Mouse (Mus musculus): ENCODE data around the gene Nf2.

Nf2 gene

DNA sequence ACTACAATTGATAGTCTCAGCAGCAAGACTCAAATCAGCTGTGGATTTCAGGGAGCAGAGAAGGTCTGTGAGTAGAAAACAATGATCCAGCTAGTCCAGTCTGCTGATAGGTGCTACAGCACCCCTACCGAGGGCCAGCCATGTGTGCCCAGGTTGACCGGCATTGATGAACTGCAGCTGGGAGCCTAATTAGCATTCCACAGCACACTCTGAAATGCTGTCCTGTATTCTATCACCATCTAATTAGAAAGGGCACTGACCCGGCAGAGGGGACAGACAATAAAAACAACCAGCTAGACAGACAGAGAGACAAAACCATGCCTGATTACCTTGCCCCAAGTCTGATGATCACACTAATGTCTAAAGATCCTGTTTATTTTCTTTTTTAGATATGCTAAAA lies 56.3 kb downstream of the Nf2 start:
- DNase-seq (ENCODE audit: low read depth, low spot score): no peak

DNA sequence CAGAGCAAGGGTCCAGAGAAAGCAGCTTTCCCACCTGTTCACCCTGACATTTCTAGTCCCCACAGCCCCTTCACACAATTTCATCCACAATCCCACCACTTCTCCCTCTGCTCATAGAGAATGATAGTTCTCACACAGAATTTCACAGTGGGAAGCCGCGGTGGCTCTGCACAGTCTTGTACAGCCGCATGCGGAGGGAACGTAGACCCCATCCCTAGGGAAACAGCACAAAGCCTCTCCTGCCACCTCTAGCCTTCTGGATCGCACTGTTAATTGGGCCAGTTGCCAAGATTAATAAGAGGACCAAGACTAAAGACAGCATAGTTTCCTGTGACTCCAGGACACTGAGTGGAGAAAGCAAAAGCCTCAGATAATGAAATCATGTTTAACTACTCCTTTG lies 57.8 kb downstream of the Nf2 start:
- no peak for DNase-seq (ENCODE audit: low read depth, low spot score)

DNA sequence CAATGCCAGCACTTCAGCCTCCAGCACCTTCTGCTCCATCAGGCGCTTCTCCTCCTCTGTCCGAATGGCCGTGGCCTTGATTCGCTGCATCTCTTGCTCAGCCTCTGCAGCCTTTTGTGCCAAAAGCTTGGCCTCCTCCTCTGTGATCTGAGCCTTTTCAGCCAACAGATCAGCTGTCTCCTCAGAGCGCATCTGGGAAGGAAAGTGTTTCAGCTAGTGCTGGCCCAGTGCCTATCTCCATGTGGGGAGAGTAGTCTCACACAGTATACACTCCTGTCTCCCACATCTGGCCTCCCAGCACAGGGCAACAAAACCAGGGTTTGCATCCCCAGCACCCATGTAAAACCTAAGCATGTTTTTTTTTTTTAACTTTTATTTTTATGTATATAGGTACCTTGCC lies 59.6 kb downstream of the Nf2 start:
- no peak for DNase-seq (ENCODE audit: low read depth, low spot score)

DNA sequence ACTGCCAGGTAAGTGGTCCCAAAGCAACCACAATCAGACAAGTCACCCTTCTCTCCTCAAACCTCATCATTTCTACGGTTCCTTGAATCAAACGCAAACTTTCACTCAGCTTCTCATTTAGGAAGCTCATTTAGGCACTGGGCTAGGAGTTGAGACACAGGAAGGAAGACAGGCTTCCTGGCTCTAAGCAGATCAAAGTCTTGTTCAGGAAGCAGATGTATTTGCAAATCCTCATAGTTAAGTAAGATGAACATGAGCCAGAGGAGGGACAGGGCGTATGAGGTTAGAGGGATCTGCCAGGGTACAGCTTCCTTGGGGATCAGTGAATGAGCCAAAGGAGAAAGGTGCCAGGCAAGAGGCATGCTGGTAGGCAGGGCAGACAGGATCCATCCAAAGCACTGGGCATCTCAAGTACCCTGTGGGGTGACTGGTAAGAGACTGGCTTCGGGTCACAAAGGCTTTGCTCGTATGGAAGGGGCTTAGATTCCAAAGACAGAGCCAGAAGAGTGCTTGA lies 64.7 kb downstream of the Nf2 start:
- peak; percentile 30 for DNase-seq (ENCODE audit: low read depth, low spot score)

DNA sequence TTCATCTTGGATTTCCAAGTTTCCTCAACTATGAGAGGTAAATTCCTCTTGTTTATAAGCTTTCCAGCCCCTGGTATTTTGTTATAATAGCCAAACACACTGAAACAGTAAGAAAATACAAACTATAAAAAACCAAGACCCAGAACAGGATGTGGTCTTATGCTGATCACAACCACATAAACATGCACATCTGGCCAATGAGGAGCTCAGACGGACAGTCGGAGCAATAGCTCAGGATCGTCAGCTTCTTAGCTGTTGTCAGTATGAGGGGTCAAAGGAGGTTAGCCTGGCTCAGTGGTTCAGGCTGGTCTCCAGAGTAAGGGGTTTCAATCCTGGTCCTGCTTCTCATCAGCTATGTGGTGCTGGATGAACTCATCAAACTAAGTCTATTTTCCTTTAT lies 66.2 kb downstream of the Nf2 start:
- DNase-seq (ENCODE audit: low read depth, low spot score): no peak

DNA sequence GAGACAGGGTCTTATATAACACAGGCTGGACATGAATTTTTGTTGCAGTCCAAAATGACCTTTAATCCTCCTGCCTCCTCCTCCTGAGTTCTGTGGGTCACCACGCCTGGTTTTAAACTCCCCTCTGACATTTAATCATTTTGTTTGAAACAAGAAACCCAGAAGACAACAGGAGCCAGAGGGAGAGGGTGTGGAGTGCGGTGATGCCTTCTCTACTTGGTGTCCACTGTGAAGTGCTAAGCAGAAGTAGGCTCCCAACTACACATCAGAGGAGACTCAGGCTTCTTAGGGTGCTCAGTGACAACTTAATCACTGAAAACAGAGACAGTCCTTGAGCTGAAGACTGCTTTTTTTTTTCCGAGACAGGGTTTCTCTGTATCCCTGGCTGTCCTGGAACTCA lies 68.4 kb downstream of the Nf2 start:
- no peak for DNase-seq (ENCODE audit: low read depth, low spot score)

DNA sequence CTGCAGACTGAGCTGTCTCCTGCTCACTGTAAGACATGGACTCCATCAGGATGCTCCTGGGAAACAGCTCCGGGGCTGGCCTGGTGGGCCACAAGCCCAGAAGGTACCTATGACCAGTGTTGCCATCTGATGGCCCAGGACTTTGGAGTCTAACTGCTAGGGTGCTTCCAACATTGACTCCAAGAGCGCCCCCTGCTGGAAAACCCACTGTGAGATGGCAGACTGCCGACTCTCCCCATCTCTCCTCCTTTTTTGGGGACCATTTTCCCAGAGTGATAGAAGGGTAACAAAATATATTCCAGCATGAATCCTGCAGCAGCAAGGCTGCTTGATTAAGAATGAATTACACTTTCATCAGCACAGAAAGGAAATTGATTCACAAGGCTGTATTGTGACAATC lies 76.4 kb downstream of the Nf2 start:
- DNase-seq (ENCODE audit: low read depth, low spot score): peak; percentile 75

DNA sequence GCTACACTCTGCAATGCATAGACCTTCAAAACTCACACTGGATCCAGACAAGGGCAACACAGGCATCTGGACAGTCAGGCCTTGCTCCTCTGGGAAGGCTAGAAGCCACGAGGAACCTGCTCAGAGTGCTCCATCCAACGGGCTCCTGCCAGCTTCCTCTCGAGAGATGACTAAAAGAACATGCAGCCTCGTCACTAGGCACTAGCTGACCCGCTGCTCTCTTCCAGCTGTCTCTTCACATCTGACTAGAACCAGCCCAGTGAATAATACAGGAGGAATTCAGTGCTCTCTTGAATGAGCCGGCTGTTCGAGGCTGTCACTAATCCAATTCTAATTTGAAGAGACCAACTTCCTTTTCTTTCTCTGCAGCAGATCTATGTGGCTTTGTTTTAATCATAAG lies 77.6 kb downstream of the Nf2 start:
- no peak for DNase-seq (ENCODE audit: low read depth, low spot score)

DNA sequence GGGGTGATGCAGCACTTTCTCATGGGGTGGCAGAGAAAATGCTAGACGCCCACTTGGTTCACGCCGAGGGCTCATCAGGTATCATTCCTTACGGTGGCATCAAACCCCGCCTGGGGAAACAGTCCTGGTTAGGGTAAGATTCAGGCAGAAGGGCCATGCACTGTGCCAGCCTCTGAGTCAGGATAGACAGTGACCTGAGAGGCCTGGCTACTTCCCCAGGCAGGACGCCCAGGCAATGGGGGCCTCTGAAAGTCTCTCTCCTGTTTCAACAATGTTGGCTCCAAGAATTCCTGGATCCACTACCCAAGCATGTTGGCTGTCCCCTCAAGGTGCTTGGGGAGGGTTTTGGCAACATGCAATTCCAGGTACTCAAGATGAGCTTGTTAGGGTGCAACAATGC lies 79.5 kb downstream of the Nf2 start:
- DNase-seq (ENCODE audit: low read depth, low spot score): no peak

DNA sequence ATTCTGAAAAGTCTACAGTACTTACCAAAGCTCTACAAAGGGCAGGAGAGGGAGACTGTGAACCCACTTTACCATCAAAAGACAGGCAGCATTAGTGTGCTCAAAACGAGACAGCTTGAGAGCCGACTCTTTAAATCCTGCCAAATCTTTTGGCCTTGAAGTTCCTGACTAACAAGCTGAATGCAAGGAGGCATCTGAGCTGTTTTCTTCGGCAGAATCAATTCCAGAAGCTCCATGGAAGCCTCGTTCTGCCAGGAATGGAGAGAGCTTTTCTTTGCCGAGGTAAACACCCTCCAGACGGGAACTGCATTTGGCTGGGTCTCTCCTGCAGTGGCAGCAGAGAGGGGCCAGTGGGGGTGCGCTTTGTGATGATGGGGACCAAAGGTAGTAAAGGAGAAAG lies 80.0 kb downstream of the Nf2 start:
- DNase-seq (ENCODE audit: low read depth, low spot score): no peak

DNA sequence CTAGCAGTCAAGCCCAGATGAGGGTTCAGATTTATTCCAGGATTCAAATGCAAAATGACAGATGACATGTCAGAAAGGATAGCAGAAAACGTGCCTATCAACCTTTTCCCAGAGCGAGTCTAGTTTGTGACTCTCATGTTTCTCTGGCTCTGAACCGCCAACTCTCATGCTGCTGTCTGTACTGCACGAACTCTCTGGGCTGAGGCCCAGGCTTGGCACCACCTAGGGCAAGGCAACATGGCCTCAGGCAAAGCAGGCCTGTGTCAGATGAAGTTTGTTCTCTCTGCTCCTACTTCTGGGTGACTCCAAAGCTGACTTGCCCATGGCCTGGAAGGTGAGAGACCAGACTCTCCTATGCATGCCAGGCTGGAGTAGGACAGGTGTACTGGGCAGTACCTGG lies 80.9 kb downstream of the Nf2 start:
- no peak for DNase-seq (ENCODE audit: low read depth, low spot score)

DNA sequence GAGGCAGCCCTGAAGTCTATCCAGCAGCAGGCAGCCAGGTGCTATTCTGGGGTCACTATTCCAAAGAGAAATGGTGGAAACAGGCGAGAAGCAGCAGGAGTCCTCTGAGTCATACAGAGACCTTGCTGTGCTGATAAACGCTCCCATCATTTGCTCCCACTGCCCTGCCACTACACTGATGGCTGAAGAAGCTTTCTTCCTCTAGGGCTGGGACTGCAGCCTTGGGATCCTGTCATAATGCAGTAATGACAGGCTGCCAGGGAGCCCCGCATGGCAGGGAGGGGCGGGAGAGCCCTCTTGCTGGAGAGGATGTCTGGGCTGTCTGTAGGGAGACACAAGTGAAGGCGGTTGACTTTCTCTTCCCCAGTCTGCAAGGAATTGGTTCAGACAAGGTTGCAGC lies 84.9 kb downstream of the Nf2 start:
- DNase-seq (ENCODE audit: low read depth, low spot score): no peak

DNA sequence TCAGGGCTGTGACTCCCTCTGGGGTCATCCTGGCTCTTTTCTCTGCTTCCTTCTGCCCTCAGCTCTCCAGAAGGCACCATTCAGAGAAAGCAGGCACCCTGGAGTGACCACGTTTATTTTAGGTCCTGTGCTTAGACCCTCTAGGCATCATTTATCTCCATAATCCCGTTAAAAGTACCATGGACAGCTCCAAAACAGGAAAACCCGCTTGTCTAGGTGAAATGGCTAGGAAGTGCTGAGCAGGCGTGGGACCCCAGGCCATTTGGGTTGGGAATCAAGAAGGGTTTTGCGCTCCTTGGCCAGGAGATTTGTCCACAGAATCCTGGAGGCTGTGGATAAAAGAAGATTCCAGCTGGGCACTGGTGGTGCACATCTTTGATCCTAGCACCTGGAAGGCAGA lies 85.7 kb downstream of the Nf2 start:
- no peak for DNase-seq (ENCODE audit: low read depth, low spot score)

DNA sequence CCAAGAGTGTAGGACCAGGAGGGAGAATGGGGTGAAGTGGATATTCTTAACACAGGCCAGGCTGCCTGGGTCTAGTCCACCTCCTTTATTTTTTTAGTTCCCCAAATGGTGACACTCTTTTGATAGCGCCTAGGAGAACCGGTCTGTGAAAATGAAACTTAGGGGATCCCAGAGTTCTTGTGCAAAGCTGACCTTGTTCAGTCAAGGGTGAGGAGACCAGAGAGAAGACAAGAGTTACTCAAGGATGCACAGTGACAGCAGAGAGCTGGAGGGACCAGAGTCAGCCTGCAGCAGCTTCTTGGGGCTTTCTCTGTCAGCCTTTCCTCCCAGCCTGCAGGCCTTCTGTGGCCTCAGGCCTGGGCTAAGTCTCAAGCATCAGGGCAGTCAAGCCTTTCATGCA lies 86.8 kb downstream of the Nf2 start:
- DNase-seq (ENCODE audit: low read depth, low spot score): no peak

DNA sequence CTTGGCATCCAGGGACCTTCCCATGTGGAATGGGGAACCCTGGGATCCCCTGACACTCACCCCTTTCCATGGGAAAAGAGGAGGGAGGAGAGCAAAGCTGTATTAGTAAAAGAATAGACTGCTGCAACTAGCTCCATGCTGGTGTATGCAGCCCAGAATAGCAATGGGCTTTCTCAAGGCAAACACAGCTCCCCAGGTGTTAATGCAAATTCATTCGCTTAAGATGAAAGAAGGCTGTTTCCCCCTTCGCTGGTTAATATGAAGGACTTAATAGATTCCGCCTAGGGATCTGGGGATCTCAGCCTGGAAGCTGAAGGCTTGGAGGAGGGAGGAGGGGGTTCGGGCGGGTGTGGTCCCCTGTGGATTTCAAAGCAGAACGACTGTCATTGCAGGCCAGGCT lies 87.3 kb downstream of the Nf2 start:
- no peak for DNase-seq (ENCODE audit: low read depth, low spot score)

DNA sequence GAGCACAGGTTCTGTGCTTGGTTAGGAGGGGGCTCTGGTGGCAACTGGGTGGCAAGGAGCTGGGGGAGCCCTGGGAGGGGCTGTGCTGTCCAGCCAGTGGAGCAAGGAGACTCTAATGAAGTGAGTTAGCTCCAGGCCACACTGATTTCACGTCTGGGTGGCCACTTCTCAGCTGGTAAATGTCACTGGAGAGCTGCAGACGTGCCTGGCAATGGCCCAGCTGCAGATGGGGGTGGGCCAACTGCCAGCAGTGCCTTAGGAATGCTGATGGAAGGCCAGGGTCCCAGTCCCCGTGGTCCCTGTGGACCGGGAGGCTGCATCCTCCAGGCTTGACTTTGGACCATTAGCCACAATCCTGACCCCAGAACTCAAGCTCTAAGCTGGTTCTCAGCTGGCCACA lies 88.9 kb downstream of the Nf2 start:
- DNase-seq (ENCODE audit: low read depth, low spot score): no peak

DNA sequence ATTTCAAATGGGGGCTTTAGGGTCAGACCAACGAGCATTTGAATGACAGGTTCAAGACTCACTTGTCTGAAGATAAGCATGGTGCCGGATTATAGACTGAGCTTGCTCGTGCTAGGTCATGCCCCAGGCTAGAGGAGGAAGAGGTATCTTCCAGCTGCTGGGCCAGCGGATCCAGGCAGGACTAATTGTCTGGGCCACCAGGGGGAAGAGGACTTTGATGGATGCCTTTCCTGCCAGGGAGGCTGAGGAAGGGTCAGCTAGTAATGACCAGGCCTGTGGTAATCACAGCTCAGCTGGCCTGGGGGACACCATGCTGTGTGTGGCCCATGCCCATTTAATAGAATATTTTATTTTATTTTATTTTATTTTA lies 91.6 kb downstream of the Nf2 start:
- no peak for DNase-seq (ENCODE audit: low read depth, low spot score)

DNA sequence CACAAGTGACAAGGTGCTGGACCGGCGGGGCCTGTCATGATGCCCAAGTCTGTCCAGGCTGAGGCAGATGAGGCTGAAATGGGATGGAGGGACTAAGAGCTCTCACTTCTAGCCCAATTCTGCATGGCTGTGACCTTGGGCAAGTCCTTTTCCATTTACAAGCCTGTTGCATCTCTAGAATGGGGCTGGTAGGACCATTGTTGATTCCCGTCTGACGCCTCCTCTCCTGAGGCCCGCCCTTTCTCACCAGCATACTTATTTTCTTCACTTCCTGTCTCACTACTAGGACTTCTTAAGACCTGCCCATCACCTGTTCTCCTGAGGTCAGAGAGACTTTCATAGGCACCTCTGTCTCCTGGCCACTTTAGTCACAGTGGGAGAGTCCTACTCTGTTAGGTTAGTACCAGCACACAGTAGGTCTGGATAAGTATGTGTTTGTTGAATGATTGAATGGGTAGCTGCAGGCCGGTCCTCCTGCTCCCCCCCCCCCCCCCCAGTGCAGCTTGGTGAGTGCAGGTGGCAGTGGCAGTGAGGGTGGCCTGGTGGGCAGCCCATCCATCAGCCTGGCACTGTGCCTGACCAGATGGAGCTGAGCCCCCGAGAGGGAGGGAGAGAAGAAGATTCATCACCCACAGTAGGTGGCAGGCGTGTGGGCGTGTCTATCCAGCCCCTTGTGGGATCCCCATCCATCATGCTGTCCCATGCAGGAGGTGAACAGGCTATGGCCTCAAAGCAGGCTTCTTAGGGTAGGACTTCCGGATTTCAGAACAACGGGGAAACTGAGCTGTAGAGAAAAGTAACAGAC lies 92.2 kb downstream of the Nf2 start:
- DNase-seq (ENCODE audit: low read depth, low spot score): no peak

DNA sequence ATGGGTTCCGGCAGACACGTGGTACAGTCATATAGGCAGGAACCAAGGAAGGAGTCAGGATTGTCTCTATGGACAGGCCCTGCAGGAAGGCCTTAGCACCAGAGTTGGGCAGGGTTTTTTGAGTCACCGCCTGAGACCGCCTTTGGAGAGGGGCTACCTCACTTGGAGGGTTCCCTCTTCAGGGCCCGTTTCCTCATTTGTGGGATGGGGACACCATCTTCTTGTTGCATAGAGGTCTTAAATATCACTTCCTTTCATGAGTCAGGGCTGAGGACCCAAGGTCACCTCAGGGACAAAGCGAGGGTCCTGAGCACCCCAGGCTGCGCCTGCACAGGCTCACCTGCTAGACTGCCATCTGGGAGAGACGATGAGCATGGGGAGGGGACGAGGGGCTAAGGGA lies 92.9 kb downstream of the Nf2 start:
- DNase-seq (ENCODE audit: low read depth, low spot score): no peak

DNA sequence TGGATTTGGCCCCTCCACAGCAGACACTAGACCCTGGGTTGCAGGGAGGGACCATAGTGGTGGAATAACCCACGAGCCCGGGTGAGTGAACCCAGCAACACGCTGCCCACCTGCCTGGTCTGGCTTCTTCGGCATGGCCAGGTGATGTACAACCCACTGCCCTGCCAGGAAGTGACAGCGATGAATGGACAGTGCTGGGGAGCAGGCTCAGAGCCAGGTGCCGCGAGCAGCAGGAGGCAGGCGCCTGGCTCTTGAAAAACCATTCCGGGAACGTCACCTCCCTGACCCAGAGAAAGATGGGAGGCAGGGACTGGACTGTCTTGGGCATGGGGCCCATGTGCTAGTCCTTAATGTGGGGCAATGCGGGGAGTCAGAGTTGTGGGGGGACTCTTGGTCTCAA lies 94.5 kb downstream of the Nf2 start:
- DNase-seq (ENCODE audit: low read depth, low spot score): no peak

DNA sequence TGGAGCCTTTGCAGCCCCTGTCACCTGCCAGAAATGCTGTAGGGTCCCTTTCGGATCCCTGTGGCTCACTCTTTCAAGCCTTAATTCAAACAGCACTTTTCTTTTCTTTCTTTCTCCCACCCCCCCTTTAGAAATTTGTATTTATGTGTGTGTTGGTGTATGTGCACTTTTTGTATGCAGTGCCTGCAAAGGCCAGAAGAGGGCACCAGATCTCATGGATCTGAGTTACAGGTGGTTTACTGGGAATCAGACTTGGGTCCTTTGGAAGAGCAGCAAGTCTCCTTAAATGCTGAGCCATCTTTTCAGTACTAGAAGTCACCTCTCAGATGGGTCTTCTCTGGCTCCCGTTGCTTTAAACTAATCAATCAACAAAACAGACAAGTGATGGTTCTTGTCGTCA lies 95.3 kb downstream of the Nf2 start:
- DNase-seq (ENCODE audit: low read depth, low spot score): peak; percentile 22

DNA sequence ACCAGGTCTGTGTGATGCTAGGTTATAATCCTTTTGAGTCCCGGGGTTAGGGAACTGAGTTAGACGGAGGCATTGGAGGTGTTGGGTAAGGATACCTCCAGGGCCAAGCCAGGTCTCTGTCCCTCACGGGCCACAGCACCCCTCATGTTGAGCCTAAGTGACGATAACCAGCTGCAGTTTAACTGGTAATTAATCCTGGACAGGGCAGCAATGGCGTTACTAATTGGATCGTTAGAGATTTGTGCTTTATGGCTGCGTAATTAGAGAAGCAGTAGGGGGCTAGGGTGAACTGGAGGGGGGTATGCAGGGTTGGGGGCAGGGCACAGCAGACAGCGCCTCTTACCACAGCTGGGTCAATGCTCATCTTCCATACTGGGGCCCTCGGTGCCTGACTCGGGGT lies 96.5 kb downstream of the Nf2 start:
- no peak for DNase-seq (ENCODE audit: low read depth, low spot score)

DNA sequence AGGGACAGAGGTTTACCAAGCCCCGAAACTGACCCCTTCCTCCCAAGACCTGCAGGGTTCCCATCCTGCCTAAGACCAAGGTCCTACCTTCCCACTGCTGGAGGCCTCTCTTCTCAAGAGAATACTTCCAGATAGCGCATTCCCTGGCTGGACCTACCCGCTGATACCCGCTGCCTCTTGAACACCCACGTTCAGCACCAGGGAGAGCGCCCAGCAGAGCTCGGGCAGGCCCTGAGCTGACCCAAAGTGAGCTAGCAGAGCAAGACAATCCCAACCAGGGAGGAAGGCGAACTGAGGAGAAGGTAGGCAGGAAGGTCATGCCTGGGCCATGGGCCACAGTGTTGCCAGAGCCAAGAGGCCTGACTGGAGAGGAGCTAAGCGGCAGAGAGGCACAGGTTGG lies 99.1 kb downstream of the Nf2 start:
- peak; percentile 58 for DNase-seq (ENCODE audit: low read depth, low spot score)

DNA sequence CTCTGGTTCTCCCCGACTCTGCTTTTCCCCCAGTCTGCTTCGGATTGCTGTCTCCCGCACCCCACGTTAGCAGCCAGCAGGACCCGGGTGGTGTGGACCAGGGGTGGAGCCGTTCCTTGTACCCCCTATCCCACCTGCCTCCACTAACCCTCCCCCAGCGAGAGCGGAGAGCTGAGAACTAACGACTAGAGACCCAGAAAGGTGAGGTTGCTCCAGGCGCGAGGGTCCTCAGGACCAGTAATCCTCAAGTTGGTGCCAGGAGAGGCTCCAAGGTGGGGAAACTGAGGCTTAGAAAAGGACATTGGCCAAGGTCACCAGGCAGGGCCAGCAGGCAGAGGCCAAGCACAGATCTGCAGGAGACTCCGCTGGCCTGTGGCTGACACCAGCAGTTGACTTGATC lies 102.1 kb downstream of the Nf2 start:
- no peak for DNase-seq (ENCODE audit: low read depth, low spot score)

All from CD4-positive, CD25-positive, alpha-beta regulatory T cell, adult 2 months (primary cell).